Mouse (Mus musculus) midbrain, embryonic 11.5 days (tissue): ENCODE measurements at regions not wholly inside any gene's neighbourhood (a gene's known extent, or its start where the extent isn't known, plus 50 kb on each side); places are given as distances from the start of the nearest gene placed in this dataset.

ENCODE experiments used
- ATAC-seq: fragments of 200-750 bp; cut with Nextera tagmentation; 2 replicates; pipeline ENCODE4 v1.8.0; 2017; ENCODE audit warnings: moderate TSS enrichment, moderate library complexity; ENCODE audit not compliant: low FRiP score
- DNase-seq: peaks from one replicate; pipeline ENCODE4 v3.0.0; 2015; ENCODE audit warnings: low spot score; ENCODE audit errors: missing footprints
- H3K27ac ChIP-seq: fragments of 300-500 bp; sonication (generic); 2 replicates; pipeline ENCODE4 v1.5.1; 2014; ENCODE audit warnings: low read depth, low read length
- H3K27me3 ChIP-seq: fragments of 300-500 bp; sonication (generic); 2 replicates; pipeline ENCODE4 v1.6.1; 2014; ENCODE audit warnings: mild to moderate bottlenecking, low read length, moderate library complexity, mixed read lengths; ENCODE audit not compliant: control insufficient read depth, insufficient read depth
- H3K36me3 ChIP-seq: fragments of 300-500 bp; sonication (generic); 2 replicates; pipeline ENCODE4 v1.6.1; 2014; ENCODE audit warnings: mild to moderate bottlenecking, low read length, moderate library complexity, mixed read lengths; ENCODE audit not compliant: control insufficient read depth, insufficient read depth
- H3K4me1 ChIP-seq: fragments of 300-500 bp; sonication (generic); 2 replicates; pipeline ENCODE4 v1.6.1; 2014; ENCODE audit warnings: low read length; ENCODE audit not compliant: control insufficient read depth, insufficient read depth
- H3K4me2 ChIP-seq: fragments of 300-500 bp; sonication (generic); 2 replicates; pipeline ENCODE4 v1.6.1; 2014; ENCODE audit warnings: mild to moderate bottlenecking, moderate library complexity
- H3K4me3 ChIP-seq: fragments of 300-500 bp; sonication (generic); 2 replicates; pipeline ENCODE4 v1.5.1; 2014; ENCODE audit warnings: low read depth, low read length
- H3K9ac ChIP-seq: fragments of 300-500 bp; sonication (generic); 2 replicates; pipeline ENCODE4 v1.6.1; 2014; ENCODE audit warnings: low read length
- H3K9me3 ChIP-seq: fragments of 300-500 bp; sonication (generic); 2 replicates; pipeline ENCODE4 v1.6.1; 2016; ENCODE audit warnings: low read length; ENCODE audit not compliant: control insufficient read depth
- WGBS: fragments of 180-500 bp; shearing (Covaris S2); extraction: QIAGEN DNeasy Blood & Tissue Kit; methylation state at CpG from one replicate; pipeline ENCODE4 v1.1.7; 2014; 5-methylcytosine and 5-hydroxymethylcytosine counted together

- WGBS, result 77% methylated on average over 4 of the region's 4 CpGs
- H3K4me2 ChIP-seq, result no peak overlapping the region
- ATAC-seq, result no peak
Measured at GRCm38 (mm10) chr10:87676041-87676672, 154.6 kb downstream of the Pah start.

DNA sequence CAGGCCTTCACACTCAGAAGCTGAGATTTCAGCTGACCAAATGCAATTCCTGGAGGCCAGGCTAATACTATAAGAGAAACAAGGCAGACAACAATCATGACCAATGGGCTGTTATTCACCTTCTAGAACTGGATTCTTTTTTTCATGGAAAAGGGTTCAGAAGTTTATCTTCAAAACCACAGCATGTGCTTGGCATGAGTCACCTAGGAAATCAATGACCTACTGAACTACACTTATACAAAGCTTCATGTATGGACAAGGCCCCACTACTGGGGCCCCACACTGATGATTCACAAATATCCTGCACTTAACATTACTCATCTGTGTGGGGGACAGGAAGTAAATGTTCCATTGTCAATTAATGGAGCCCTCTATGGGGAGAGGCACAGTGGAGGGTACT, 157.4 kb downstream of the Pah start:
- no peak overlapping the region for H3K27ac ChIP-seq
- H3K9ac ChIP-seq, result no peak overlapping the region
- ATAC-seq, result no peak
- DNase-seq, result no peak
- H3K4me1 ChIP-seq, result no peaks in the 10 kb centered on the region
- no peaks in the 10 kb centered on the region for H3K9me3 ChIP-seq
- no peak overlapping the region for H3K4me3 ChIP-seq
- H3K27me3 ChIP-seq, result no peaks in the 10 kb centered on the region
- no peaks in the 10 kb centered on the region for H3K36me3 ChIP-seq
- no peak overlapping the region for H3K4me2 ChIP-seq

More at GRCm38 (mm10) chr10:87676041-87676672, 154.6 kb downstream of the Pah start:
- DNase-seq, result no peak
- Histone ChIP-seq H3K4me1 (no peaks in the 10 kb centered on the region), H3K4me3 (no peak overlapping the region), H3K9ac (no peak overlapping the region), H3K27me3 (no peaks in the 10 kb centered on the region), H3K9me3 (no peaks in the 10 kb centered on the region), H3K36me3 (no peaks in the 10 kb centered on the region), H3K27ac (no peak overlapping the region)

- DNase-seq (no peak), ATAC-seq (no peak)
- WGBS, result 47% methylated on average over 4 of the region's 4 CpGs
- Histone ChIP-seq H3K9me3 (no peaks in the 10 kb centered on the region), H3K4me3 (no peak overlapping the region), H3K4me2 (no peak overlapping the region), H3K27me3 (no peaks in the 10 kb centered on the region), H3K4me1 (0 out of 2 replicates have a peak, but pooled peaks cover 2% of the 10 kb centered on the region), H3K27ac (no peak overlapping the region), H3K9ac (no peak overlapping the region), H3K36me3 (no peaks in the 10 kb centered on the region)
Measured at GRCm38 (mm10) chr10:87686311-87686710, 164.7 kb downstream of the Pah start.

DNA sequence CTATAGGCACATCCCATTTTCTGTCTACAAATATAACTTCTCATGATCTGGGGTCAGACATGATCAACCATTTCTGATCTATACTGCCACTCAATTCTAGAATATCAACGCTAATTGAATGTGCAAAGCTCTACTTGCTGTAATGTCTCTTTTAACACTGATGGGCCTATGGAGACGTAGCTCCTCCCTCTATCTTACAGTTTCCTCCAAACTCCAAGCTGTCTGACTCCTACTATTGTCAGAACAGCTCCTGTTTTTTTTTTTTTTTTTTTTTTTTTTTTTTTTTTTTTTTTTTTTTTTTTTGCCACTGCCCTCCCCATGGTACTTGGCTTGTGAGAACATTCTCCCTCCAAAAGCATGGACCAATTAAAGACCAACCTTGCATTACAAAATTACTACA, 165.2 kb downstream of the Pah start:
- Histone ChIP-seq H3K9me3 (no peaks in the 10 kb centered on the region), H3K4me2 (no peak overlapping the region), H3K27me3 (no peaks in the 10 kb centered on the region), H3K36me3 (no peaks in the 10 kb centered on the region), H3K4me3 (no peak overlapping the region), H3K9ac (no peak overlapping the region), H3K27ac (no peak overlapping the region), H3K4me1 (0 out of 2 replicates have a peak, but pooled peaks cover 2% of the 10 kb centered on the region)
- no peak for ATAC-seq
- WGBS, result 93% methylated on average over 2 of the region's 2 CpGs
- DNase-seq, result no peak

DNA sequence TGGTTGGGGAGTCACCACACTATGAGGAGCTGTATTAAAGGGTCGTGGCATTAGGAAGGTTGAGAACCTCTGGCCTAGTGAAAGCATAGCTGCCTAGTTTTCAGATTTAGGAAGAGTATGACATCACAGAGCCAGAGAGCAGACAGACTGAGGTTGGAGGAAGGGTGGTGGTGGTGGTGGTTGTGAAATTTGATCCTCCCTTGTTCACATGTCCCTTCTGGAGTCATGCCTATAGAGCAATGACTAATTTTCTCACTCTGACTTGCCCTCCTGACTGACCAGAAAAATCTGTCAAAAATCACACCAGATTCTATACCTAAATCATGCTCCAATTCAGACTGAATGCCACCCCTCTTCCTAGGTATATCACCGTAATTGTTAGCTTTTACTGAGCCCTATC, 166.2 kb downstream of the Pah start:
- Histone ChIP-seq H3K9me3 (no peaks in the 10 kb centered on the region), H3K9ac (no peak overlapping the region), H3K4me2 (no peak overlapping the region), H3K27me3 (no peaks in the 10 kb centered on the region), H3K27ac (no peak overlapping the region), H3K4me3 (no peak overlapping the region), H3K36me3 (no peaks in the 10 kb centered on the region), H3K4me1 (0 out of 2 replicates have a peak, but pooled peaks cover 2% of the 10 kb centered on the region)
- 87% methylated on average over 2 of the region's 2 CpGs for WGBS
- ATAC-seq (no peak), DNase-seq (no peak)

DNA sequence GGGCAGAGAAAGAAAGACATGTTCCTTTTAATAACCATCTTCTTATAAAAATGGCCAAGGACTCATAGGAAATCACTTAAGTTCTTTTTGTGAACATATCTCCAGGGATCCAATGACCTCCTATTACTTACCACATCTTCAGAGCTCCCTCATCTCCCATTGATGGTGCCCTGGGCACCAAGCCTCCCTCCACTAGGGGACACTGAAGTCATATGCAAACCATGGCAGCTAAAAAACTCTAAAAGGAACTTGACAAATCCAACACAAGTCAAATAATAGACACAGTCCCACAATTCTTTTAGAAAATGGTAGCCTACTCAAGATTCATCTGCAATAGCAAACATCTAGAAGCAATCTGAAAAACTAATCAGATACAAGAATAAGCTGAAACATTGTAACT, 167.2 kb upstream of the Igf1 start:
- Histone ChIP-seq H3K9me3 (no peaks in the 10 kb centered on the region), H3K27ac (no peak overlapping the region), H3K4me3 (no peak overlapping the region), H3K27me3 (no peaks in the 10 kb centered on the region), H3K4me1 (0 out of 2 replicates have a peak, but pooled peaks cover 2% of the 10 kb centered on the region), H3K4me2 (no peak overlapping the region), H3K9ac (no peak overlapping the region), H3K36me3 (no peaks in the 10 kb centered on the region)
- ATAC-seq (no peak), DNase-seq (no peak)

DNA sequence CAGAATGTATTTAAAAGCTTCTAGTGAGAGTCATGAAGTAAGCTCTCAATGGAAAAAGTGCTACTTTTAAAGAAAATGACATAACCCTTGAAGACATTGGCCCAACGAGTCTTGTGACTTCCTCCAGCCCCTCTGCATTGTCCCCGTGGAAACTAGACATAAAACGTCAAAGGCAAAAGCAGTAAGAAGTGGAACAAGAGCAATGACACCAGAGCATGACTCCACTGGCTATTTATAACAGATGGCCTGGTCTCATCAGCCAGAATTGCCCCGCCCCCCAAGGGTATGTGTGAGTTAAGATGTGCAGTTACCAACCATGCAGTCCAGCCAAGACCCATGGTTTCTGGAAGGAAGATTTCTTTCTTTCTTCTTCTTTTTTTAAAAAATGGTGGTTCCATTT, 161.6 kb upstream of the Igf1 start:
- H3K27me3 ChIP-seq, result no peaks in the 10 kb centered on the region
- no peaks in the 10 kb centered on the region for H3K9me3 ChIP-seq
- H3K4me1 ChIP-seq, result no peaks in the 10 kb centered on the region
- 86% methylated on average over 4 of the region's 4 CpGs for WGBS
- H3K4me2 ChIP-seq, result no peak overlapping the region
- no peak overlapping the region for H3K4me3 ChIP-seq
- ATAC-seq, result no peak
- no peak overlapping the region for H3K9ac ChIP-seq
- DNase-seq, result no peak
- no peaks in the 10 kb centered on the region for H3K36me3 ChIP-seq
- H3K27ac ChIP-seq, result no peak overlapping the region

DNA sequence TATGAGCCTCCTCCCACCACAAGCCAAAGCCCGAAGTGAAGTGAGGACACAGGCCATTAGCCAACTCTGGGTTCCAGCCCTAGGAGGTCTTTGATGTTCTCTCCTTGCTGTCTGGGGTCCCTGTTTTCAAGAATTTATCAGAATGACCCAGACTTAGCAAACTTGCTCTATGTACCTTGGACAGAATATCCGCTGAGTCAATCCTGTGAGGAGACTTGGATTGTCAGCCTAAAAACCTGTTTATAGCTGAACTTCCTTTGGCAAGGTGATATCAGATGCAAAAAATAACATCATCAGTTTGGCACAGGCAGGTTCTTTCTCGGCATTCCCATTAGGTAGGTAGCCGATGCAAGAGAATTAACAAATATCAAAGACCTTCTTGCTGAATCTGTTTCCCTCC, 146.9 kb upstream of the Igf1 start:
- Histone ChIP-seq H3K9me3 (no peaks in the 10 kb centered on the region), H3K4me2 (no peak overlapping the region), H3K36me3 (no peaks in the 10 kb centered on the region), H3K4me1 (no peaks in the 10 kb centered on the region), H3K27me3 (no peaks in the 10 kb centered on the region), H3K4me3 (no peak overlapping the region), H3K9ac (no peak overlapping the region), H3K27ac (no peak overlapping the region)
- no peak for ATAC-seq
- no peak for DNase-seq
- 89% methylated on average over 4 of the region's 4 CpGs for WGBS

DNA sequence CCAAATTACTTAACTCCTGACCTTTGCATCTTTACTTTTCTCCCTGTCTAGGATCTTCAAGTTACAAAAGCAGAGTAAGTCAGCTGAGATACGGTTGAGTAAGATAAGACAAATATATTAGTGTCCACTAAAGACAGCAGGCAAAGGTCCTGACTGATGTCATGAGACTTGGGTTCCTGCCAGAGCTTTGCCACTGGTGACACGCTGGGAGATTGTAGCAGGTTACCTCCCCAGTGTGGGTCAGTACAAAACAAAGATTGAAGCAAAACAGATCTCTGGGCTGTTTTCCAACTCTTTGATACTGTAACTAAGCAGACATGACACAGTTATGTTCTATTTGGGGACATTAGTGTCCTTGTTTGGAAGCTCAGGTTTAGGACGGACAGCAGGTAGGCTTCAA, 146.3 kb upstream of the Igf1 start:
- H3K27ac ChIP-seq, result no peak overlapping the region
- DNase-seq, result no peak
- H3K9me3 ChIP-seq, result no peaks in the 10 kb centered on the region

More for the DNA sequence above, 146.3 kb upstream of the Igf1 start:
- Histone ChIP-seq H3K4me2 (no peak overlapping the region), H3K36me3 (no peaks in the 10 kb centered on the region), H3K9ac (no peak overlapping the region), H3K27me3 (no peaks in the 10 kb centered on the region), H3K4me1 (no peaks in the 10 kb centered on the region), H3K4me3 (no peak overlapping the region)
- no peak for ATAC-seq
- whole genome bisulfite sequencing, result 69% methylated on average over 3 of the region's 3 CpGs
